Mouse (Mus musculus) liver, postnatal 0 days (tissue): ENCODE measurements around the gene Olfr156.

Experiments used
- CTCF ChIP-seq: sonication (generic); IDR thresholded peaks from 2 replicates; pipeline ENCODE4 v1.5.1; 2016; ENCODE audit warnings: antibody characterized with exemption, low read depth
- EP300 ChIP-seq: IDR thresholded peaks from 2 replicates; pipeline ENCODE4 v1.6.1; 2016; ENCODE audit warnings: antibody characterized with exemption, low read depth, mild to moderate bottlenecking

- TF ChIP-seq CTCF (no peak), EP300 (no peak)
Observed at GRCm38 (mm10) chr4:43772304-43772703, 51.4 kb downstream of the Olfr156 start.
